Mouse (Mus musculus) ES-Bruce4 (cell line): ENCODE measurements around the gene Mdga1.

Source experiments
- CTCF ChIP-seq: IDR thresholded peaks from one replicate; pipeline ENCODE4 v1.8.1; 2011; ENCODE audit warnings: low read depth, low read length
- POLR2A ChIP-seq: IDR thresholded peaks from one replicate; pipeline ENCODE4 v1.8.1; 2011; ENCODE audit warnings: low read length; ENCODE audit not compliant: insufficient read depth

DNA sequence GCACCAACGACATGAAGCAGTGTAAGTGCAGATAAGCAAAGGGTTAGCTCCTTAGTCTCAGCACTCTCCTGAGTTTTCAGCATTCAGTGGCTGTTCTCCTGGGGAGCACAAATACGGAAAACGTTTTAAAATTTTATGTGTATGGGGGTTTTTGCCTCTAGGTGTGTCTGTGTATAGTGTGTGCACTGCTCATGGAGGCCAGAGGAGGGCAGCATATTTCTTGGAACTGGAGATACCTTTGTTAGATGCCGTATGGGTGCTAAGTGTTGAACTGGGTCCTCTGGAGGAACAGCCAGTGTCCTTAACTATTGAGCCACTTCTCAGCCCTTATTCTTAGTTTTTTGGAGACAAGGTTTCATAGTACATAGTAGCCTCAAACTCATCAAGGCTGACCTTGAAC is 44.8 kb upstream of the Mdga1 start:
- no peak for TF ChIP-seq CTCF
- no peak for TF ChIP-seq POLR2A
